Mouse (Mus musculus) kidney, postnatal 25 days (tissue): Measurements from ENCODE around the gene Tk1.

Experiments
- DNase-seq, 2 experiments: peaks; one replicate each; pipeline ENCODE4 v3.0.0; 2021; ENCODE audit warnings: mixed read lengths in 2 of 2

Tk1 gene

DNA sequence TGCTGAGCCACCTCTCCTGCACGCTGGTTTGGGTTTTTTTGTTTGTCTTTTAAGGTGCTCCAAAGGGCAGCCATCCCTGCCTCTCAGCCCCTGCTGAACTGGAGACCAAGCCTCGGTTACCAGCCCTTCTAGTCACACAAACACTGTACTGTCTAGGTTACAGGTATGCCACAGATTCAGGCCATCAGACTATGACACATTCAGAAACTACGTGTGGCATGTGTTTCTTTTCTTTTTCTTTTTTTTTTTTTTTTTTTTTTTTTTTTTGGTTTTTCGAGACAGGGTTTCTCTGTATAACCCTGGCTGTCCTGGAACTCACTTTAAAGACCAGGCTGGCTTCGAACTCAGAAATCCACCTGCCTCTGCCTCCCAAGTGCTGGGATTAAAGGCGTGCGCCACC, 37.4 kb downstream of the Tk1 start:
- DNase-seq: peak in 1 of 2 experiments; percentile 19

DNA sequence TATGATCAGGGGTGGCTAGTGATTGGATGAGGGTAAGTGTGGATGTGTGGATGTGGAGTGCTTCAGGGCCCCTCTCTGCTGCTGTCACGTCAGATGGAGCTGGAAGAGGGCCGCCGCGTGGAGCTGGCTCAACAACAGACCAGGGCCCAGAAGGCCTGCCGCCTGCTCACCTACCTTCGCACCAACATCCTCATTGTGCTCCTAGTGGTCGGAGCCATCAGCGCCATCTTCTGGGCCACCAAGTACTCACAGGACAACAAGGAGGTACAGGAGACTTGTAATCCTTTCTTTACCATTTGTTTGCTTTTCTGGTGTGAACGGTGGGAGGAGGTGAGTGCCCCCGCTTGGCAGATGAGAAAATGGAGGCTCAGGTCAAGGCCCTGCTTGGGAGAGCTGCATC, 39.6 kb downstream of the Tk1 start:
- DNase-seq: peak; percentile 79 to 83

DNA sequence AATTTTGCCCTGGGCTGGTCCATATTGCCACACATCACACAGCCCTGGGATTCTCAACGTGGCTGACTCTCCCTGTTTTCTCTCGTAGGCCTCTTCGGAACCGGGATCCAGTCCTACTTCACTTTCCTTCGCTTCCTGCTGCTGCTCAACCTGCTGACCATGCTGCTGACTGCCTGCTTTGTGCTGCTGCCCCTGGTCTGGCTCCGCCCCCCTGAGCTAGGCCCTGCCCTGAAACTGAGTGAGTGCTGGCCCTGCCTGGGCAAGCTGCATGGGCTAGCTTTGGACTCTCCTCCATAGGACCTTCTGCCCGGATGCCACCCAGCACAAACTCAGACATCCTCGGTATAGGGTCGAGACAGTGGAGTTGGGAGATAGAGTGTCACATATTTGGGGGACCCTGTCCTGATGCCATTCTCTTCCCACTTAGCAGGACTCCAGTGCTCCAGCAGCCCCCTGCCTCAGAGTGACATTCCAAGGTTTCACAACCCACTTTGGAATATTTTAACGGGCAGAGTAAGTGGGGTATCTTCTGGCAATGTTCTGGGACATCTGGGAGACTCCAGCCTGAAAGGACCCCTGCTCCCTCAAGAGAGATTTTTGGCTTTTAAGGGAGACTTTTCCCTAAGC, 42.1 kb downstream of the Tk1 start:
- peak; percentile 57 to 74 for DNase-seq

DNA sequence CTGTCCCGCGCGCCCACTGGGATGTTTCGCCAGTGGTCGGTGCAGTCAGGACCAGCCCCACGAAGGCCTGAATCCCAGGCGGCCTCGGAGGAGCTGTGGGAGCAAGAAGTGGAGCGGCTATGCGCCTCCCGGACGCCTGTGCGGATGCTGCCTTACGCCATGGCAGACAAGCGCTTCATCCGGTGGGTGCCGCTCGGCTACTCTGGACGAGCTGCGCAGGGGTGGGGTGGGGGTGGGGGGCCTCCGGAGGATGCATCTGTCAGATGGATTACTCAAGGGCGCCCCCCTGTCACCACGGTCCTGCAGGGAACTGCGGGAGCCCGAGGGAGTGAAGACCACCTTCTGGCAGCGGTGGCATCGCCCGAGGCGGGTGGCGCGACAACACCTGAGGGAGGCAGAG, 42.8 kb downstream of the Tk1 start:
- peak; percentile 66 to 75 for DNase-seq

DNA sequence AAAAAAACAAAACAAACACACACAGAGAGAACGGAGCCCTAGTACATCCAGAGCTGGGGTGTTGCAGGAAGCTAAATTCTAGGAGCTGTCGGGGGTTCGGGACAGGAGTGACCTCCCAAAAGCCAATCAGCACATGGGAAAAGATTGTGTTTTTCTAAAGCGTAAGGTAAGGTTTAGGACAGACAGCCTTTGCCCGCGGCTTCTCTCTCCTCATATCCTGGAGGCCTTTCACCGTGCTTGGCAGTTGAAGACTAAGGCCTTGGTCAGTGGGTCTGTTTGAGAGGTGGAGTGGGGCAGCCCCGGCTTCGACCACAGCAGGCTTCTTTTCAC, 43.2 kb downstream of the Tk1 start:
- no peak for DNase-seq

DNA sequence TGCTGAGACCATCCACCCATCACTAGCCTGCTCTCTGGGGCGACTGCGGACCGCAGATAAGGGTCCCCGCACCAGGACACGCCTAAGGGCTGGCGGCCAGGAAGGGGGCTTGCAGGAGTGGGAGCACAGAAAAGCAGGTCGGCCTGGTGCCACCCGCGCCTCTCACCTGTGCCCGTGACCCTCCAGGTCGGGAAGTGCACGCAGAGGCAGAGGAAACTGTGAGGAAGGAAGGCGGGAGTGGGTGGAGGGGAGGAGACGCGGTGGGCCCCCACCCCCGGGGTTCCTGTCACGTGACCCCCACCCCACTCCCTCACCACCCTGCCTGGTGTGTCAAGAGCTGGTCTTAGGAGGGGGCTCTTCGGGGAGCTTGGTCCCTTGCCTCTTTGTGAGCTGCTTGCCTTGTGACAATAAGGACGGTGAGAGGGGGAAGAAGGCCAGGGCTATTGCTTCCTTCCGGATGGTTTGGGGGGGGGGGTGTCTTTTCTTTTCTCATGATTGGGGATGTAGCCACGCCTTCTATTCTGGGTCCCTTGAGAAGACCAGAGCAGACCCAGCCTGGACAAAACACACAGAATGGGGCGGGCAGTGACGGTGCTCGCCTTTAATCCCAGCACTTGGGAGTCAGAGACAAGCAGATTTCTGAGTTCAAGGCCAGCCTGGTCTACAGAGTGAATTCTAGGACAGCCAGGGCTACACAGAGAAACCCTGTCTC, 43.7 kb downstream of the Tk1 start, which contains the start of the genes Tmc8 and Tmc6:
Gene Tmc8 (plus strand): TSS at position 84 of the 712 bp plus-strand sequence.
Gene Tmc6 (minus strand): TSS at position 206 of the 712 bp plus-strand sequence.
- DNase-seq: peak; percentile 49 to 78

DNA sequence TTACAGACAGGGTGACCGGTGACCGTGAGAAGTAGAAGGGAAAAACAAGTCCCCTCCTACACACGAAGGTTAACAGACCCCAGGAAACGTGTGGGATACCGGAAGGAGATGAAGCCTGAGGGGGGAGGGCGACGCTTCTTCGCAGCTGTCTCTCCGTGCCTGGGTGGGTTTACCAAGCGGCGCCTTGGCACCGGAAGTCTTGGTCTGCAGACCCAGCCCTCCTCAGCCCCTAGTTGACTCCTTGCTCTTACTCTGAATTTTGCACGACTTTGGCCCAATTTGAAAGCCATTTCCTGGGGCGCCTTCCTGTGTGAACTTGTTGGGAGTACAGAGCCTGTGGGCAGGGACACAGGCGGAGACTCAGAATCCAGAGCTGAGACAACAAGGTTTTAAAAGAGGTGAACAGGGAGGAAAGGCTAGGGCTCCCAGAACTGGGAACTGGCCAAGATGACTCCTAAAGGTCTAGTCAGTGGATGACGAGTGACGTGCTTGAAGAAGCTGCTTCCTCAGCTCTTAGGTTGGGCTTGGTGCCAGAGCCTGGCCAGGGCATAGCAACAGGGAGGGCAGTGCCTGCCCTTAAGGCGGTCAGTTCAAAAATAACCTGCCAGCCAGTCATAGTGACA, 44.6 kb downstream of the Tk1 start:
- peak; percentile 91 to 94 for DNase-seq

DNA sequence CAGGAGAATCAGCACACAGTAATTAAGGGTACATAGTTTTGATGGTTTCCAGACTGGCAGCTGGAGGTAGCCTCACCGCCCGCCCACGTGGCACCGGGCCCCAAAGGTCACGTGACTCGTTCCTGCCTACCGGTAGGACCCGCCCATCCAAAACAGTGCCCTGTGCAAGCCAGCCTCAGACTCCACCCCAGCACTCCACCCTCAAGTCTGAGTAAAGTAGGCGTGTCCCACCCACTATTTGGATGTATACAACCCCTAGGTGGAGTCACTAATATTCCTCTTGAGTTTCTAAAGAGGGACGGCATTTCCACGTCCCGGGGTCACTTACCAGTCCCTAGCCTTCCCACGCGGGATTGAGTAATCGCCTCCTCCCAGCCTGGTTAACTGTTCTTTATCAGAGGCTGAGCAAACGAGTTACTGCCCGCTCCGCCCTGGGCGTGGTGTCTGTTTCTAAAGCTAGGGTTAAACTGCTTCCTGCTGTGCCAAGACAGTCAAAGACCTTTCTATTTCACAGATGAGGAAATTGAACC, 45.2 kb downstream of the Tk1 start:
- peak; percentile 96 to 98 for DNase-seq

DNA sequence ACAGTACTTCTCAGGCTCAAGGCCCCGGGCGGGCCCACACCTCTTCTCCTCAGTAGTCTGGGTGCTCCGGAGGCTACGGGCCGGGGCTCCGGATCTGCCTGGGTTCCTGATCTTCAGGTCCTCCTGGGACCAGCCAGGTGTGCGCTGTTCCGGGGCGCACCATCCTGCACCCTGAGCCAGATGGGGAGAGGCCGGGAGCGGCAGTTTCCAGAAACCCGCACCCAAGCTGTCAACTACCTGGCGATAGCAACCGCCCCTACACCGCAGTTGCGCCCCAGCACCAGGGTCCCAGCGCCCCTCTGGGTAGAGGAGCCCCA, 45.7 kb downstream of the Tk1 start:
- no peak for DNase-seq

DNA sequence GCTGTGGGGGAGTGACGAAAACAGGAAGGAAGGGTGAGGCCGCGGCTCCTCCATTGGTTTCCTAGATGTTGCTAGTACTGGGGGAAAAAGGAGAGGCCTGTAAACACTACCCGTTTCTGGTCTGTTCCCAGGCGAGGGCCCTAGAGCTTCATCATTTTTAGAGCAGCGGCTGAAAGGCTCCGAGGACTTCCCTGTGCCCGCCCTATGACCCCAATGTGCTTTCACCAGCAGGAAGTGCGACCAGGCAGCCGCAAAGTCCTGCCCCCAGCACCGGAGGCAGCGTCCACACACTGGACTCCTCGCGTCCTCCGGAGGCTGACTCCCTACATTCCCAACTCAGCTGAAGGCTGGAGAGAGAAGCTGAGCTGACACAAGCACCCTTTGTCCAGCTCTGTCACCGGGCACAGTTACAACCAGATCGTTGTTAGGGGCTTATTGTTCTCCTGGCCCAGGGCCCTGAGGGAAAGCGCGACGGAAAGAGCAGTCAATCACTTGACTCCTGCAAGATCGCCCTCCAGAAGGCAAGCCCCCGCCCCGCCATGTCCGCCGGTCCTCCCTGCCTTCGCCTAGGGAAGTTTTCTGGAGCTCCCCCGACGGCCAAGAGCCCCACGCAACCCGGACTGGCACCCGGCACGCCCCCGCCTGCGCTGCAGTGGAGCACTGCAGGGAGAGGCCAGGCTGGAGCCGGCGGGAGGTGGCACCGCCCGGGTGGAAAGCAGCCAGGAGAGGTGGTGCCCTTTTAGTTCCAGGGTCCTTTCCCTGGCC, 46.3 kb downstream of the Tk1 start:
- peak; percentile 89 to 95 for DNase-seq

DNA sequence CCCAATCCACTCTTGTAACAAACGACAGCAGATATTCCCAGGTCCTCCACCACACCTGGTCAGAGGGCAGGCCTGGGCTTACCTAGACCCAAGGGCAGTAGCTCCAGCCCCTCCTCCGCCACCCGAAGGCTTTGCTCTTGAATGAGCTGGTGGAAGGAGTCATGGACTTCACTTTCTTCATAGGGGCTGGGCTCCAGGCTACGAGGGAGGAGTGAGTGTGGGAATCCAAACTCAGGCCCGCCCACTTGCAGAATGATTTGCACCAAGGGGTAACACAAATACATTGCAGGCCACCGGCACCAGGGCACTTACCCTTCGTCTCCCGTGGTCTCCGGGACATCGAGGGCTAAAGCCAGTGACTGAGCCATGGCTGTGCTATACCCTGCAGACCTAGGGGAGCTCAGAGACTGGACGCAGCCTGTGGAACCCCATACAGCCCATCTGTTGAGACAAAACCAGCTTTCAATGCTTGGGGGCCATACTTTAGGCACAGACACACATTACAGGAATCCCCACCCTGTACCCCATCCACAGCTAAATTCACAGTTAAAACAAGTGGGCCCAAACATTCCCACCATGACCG, 47.0 kb downstream of the Tk1 start:
- DNase-seq: peak; percentile 51 to 73

DNA sequence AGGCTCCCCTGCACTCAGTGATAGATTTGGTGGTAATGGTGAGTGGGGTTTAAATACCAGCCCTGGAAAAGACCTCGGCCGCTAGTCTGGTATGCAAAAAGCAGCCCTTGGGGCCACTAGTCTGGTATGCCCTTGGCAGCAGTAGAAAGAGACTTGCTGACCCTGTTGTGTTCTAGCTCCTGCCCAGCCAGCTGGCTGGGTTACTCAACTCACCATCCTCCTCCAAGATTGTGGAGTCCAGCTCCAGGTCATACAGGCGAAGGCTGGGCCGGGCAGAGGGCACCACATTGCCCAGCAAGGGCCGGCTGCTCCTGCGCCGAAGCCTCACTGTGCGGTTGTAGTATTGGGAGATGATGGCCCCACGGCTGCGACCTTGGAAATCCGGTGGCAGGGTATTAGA, 47.9 kb downstream of the Tk1 start:
- peak; percentile 54 to 90 for DNase-seq

DNA sequence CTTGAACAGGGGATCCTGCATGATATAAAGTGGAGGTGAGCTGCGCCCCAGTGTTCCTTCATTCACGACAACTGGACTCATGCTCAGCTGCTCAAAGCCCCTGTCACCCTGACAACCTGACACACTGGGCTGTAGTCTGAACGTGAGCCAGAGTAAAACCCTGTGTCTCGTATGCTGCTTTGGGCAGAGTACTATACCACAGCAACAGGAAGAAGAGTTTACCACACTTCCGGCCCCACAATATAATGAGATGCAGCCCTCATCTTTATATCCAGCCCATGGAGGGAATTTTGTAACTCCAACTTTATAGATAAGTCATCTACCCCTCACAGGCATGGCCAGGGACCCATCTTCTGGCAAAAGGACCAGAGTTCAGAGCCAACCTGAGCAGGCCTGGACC, 48.8 kb downstream of the Tk1 start:
- DNase-seq: peak in 1 of 2 experiments; percentile 26

DNA sequence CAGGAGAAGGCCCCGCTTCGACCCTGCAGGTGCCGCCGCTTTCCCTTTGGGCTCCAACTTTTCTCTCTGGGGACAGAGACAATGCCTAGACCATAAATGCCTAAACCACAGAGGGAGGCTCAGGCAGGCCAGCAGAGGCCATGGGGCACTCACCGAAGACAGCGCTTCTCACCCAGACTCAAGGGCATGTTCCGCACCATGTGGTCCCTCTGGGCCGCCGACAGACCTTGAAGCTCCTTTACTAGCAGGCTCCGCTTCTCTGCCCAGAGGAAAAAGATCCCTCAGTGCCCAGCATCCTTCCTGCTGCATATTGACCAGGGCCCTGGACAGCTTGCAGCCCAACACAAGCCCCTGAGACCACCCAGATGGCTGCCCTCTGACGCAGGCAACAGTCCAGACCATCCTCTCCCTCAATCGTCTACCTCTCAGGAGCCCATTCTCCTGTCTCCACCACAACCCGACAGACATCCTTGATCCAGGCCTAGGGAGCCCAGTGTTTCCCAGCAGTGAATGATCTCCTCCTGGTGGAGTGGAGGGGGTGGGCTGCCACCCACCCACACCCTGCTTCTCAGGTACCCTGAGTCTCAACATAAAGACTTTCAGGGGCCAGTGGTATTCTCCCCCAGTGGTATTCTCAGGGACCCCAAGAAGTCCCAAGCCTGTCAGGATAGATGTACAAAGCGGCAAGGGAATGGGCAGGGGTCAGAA, 49.7 kb downstream of the Tk1 start:
- DNase-seq: peak in 1 of 2 experiments; percentile 22

DNA sequence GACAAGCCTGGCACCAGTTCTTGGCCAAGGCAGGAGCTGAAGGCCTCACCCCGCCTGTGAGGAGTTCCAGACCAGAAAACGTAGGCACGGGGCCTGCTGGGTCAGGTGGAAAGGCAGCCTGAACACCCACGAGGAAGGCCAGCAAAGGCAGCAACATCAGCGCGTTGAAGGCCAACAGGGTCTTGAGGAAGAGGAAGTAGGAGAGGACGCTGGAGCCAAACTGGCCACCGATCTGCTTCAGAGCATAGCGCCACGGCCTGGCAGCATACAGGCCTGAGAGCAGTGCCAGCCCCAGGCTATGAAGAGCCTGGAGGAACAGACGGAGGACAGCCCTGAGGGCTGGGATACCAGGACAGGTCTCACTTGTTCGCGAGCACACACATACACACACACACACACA, 50.4 kb downstream of the Tk1 start:
- peak in 1 of 2 experiments; percentile 34 for DNase-seq

DNA sequence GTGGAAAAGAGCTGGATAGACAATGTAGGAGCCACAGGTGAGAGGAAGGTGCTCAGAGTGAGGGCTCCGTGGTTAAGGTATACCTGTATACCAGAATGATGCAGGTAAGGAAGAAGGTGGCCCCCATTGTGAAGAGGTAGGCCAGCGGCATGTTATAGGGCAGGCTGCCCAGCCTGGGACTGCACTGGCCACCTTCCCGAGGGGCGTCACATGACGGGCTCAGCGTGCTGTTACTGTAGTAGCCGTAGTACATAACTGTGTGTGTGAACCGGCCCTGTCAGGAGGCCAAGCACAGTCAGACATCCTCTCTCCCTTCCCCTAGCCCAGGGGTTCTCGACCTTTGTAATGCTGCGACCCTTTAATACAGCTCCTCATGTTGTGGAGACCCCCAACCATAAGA, 51.0 kb downstream of the Tk1 start:
- peak in 1 of 2 experiments; percentile 33 for DNase-seq

DNA sequence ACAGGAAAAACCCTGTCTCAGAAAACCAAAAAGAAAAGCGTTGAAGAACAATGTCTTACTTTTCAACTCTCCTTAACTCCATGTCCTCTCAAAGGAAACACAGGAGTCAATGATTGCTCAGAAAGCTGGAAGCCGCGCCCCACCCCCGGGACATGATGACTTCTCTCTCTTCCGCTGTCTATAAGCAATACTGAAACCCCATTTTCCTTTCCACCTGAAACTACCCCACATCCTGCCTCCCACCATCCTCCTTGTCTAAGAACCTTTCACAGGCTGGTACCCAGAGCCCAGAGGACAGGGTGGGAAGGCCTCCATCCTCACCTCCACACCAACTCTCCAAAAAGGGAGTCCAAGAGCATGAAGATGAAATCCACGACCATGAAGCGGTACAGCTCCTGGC, 53.5 kb downstream of the Tk1 start:
- no peak for DNase-seq

DNA sequence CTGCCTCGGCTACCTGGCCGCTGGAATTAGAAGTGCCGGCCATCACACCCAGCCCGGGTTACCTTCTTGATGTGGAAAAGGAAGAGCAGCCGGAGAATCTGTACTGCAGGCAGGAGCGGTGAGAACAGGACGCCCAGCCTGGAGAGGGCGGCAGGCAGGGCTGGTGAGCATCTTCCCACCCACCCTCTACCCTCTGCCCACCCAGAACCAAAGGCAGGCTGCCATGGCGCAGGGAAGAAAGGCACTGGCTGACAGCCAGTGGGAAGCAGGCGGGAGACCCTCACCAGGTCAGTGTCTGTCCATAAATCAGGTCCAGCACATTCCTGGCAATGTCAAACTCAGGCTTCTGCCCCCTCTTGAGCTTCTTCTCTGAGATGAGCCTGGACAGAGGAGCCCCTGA, 55.5 kb downstream of the Tk1 start:
- no peak for DNase-seq

DNA sequence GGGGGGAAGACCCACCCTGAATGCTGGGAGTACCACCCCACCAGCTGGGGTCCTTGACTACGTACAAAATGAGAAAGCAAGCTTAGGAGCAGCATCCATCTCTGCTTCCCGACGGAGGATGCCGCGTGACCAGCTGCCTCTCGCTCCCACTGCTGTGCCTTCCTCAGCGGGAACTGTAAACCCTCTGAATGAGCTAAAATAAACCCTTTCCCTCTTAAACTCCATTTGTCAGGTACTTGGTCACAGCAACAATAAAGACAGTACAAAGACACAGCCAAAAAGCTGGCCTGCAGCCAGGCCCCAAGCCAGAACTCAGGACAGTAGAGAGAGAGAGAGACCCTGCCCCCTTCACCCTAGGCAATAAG, 56.2 kb downstream of the Tk1 start:
- no peak for DNase-seq

DNA sequence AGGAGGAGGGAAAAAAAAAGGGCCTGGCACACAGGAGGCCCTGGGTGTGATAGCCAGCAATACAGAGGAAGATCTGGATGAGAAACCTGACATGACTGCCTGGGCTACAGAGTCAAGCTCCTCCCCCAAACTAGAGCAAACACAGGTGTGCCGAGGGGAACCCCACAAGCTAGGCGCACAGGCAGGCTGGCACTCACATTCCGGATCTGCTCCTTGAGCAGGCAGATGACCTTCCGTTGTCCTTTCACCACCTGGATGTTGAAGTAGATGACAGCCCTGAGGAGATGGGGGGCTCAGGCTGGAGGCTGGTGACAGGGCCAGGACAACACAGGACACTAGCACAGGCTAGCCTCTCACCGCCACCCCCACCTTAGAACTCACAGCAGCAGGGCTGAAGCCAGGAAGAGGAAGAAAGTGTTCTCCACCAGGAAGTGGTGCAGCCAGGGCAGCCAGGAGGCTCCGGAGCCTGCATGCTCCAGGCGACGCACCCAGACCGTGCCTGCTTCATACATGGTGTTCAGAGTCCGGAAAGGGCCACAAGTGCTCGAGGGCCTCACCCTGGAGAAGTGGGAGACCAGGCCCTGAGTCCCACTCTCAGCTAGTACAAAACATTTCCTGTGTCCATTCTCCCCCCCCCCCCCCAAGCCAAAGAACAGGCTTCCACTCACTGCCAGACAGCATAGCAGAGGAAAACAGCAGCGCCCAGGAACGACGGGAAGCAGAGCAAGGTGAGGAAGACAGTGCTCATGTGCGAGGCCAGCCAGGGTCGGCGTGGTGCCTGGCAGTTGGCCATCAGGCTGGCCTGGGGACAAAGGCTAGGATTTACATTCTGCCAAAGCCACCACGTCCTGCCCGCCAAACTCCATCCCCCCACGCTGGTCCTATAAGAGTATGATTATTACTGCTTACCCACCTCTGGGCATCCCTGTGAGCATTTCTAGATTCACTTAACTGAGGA, 56.9 kb downstream of the Tk1 start:
- DNase-seq: peak; percentile 31 to 67

DNA sequence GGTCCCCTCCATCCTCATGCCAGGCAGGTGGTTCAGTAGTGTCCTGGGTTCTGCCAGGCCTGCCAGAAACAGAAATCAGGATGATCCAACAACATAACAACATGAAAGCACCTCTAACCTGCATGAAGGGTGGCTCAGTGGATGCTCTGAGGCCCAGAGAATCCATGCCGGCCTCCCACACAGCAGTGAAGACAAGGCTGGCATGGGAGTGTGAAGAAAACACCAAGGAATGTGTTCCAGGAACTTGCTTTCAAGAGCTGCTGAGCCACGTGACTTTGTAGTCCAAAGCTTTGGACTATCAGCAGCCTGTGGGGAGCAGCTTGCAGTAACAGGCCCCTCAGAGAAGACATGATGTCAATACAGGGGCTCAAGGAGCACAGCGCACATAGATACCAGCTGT, 59.6 kb downstream of the Tk1 start:
- DNase-seq: peak in 1 of 2 experiments; percentile 38
